Mouse (Mus musculus): ENCODE results near the gene Fam173a. TPM values are rescaled to one million over a fixed set of nuclear protein-coding genes. Genes with fewer than 3 reads are reported as not detected.
A peak's percentile ranks its signal among the peaks of the same experiment; 100 is the strongest.
"Not testable (repeated sequence)": the region's sequence is repeated elsewhere in the genome, so short reads cannot be mapped to it uniquely, and the experiment has no call there.

Fam173a gene
- total RNA-seq, 2 experiments from 2014 or later, result 78.0 to 89.1 TPM

GRCm38 (mm10) chr17:25829558-25830017 lies 36.9 kb upstream of the Fam173a start:
- DNase-seq (ENCODE audit: low spot score in 2 of 2), result no peak

GRCm38 (mm10) chr17:25828712-25829557 lies 36.2 kb upstream of the Fam173a start, which contains the start of gene Jmjd8:
Jmjd8 (plus strand) TSS chr17:25828867.
- DNase-seq (ENCODE audit: low spot score in 2 of 2), result peak; percentile 70 to 77

GRCm38 (mm10) chr17:25828223-25828594 lies 35.5 kb upstream of the Fam173a start:
- DNase-seq (ENCODE audit: low spot score in 2 of 2), result no peak

GRCm38 (mm10) chr17:25827546-25828222 lies 35.0 kb upstream of the Fam173a start:
- no peak for DNase-seq (ENCODE audit: low spot score in 2 of 2)

- DNase-seq (ENCODE audit: low spot score in 2 of 2), result no peak
These were observed 34.3 kb upstream of the Fam173a start for GRCm38 (mm10) chr17:25827011-25827410.

- no peak for DNase-seq (ENCODE audit: low spot score in 2 of 2)
These were observed 33.4 kb upstream of the Fam173a start for GRCm38 (mm10) chr17:25825984-25826570.

- no peak for DNase-seq (ENCODE audit: low spot score in 2 of 2)
These were observed 32.6 kb upstream of the Fam173a start for GRCm38 (mm10) chr17:25825311-25825710.

- no peak for DNase-seq (ENCODE audit: low spot score in 2 of 2)
These were observed 31.9 kb upstream of the Fam173a start for GRCm38 (mm10) chr17:25824362-25825142.

- DNase-seq (ENCODE audit: low spot score in 2 of 2), result peak in 1 of 2 experiments; percentile 66
These were observed 30.8 kb upstream of the Fam173a start, which contains the start of gene Wdr24 for GRCm38 (mm10) chr17:25823452-25823851. Wdr24 (plus strand) TSS chr17:25823627.

GRCm38 (mm10) chr17:25818851-25819780 lies 26.4 kb upstream of the Fam173a start:
- DNase-seq (ENCODE audit: low spot score in 2 of 2), result no peak

GRCm38 (mm10) chr17:25817662-25818061 lies 25.0 kb upstream of the Fam173a start:
- no peak for DNase-seq (ENCODE audit: low spot score in 2 of 2)

GRCm38 (mm10) chr17:25813471-25813870 lies 20.8 kb upstream of the Fam173a start:
- peak; percentile 85 to 86 for DNase-seq (ENCODE audit: low spot score in 2 of 2)

- no peak for DNase-seq (ENCODE audit: low spot score in 2 of 2)
These were observed 18.2 kb upstream of the Fam173a start for GRCm38 (mm10) chr17:25810890-25811289.

- no peak for DNase-seq (ENCODE audit: low spot score in 2 of 2)
These were observed 17.1 kb upstream of the Fam173a start for GRCm38 (mm10) chr17:25809606-25810340.

GRCm38 (mm10) chr17:25808789-25809605 lies 16.3 kb upstream of the Fam173a start, which contains the start of gene Fbxl16:
Fbxl16 (plus strand) TSS chr17:25809085.
- DNase-seq (ENCODE audit: low spot score in 2 of 2), result peak; percentile 78 to 83

GRCm38 (mm10) chr17:25808028-25808427 lies 15.3 kb upstream of the Fam173a start:
- DNase-seq (ENCODE audit: low spot score in 2 of 2), result no peak

- not testable (repeated sequence) for DNase-seq (ENCODE audit: low spot score in 2 of 2)
These were observed 14.8 kb upstream of the Fam173a start for GRCm38 (mm10) chr17:25807452-25807851.

GRCm38 (mm10) chr17:25806507-25806906 lies 13.8 kb upstream of the Fam173a start:
- DNase-seq (ENCODE audit: low spot score in 2 of 2), result no peak

Data from adrenal gland, adult 18-20 months (tissue).